ENCODE assay signal across 9 mouse cellular contexts in genomic region chr6:53954106-53954505, GRCm38 (mm10). TPM values are rescaled to one million over a fixed set of nuclear protein-coding genes. Genes with fewer than 3 reads are reported as not detected.
A peak's percentile ranks its signal among the peaks of the same experiment; 100 is the strongest.
DNase-seq lines count a peak whose midpoint lies in the region; ATAC-seq lines count a peak whose summit lies in the region.
"Had no signal": no experiment of that assay in that cellular context is flagged by ENCODE, and none has a peak within 500 bp of the region (broad histone marks: within the 10 kb centered on the region; RNA-seq: fewer than 3 reads in every experiment).

No protein-coding gene starts in this region.

- H3K4me1 ChIP-seq in midbrain, embryonic 14.5 days (ENCODE audit: control insufficient read depth, insufficient read depth, low read length), result no peaks in the 10 kb centered on the region
- peaks cover 9% of the 10 kb centered on the region; the same call in 1 of the 2 replicates for H3K4me1 ChIP-seq in midbrain, embryonic 13.5 days (replicated peaks)

- no peaks in the 10 kb centered on the region for H3K9me3 ChIP-seq in midbrain, embryonic 14.5 days (ENCODE audit: control insufficient read depth, low read length)
- H3K9me3 ChIP-seq in midbrain, embryonic 13.5 days, result no peaks in the 10 kb centered on the region

- no peak for ATAC-seq in midbrain, embryonic 14.5 days (ENCODE audit: low FRiP score, low TSS enrichment)
- ATAC-seq in midbrain, embryonic 13.5 days, result no peak
- peak; percentile 74 for ATAC-seq in common myeloid progenitor, adult 5-6 weeks (replicated peaks; ENCODE audit: low read depth, poor library complexity, severe bottlenecking)

- no peaks in the 10 kb centered on the region for H3K27me3 ChIP-seq in midbrain, embryonic 14.5 days (ENCODE audit: control insufficient read depth, insufficient read depth, low read length)
- 0 out of 2 replicates have a peak, but pooled peaks cover 5% of the 10 kb centered on the region for H3K27me3 ChIP-seq in midbrain, embryonic 13.5 days

- 57% methylated on average over 5 of the region's 5 CpGs for WGBS in midbrain, embryonic 14.5 days
- WGBS in midbrain, embryonic 13.5 days, result 58% methylated on average over 5 of the region's 5 CpGs

- H3K27ac ChIP-seq in midbrain, embryonic 14.5 days (replicated peaks; ENCODE audit: low read depth, low read length), result no peak overlapping the region
- H3K27ac ChIP-seq in midbrain, embryonic 13.5 days, result no peak overlapping the region

- no peak overlapping the region for H3K9ac ChIP-seq in midbrain, embryonic 14.5 days (replicated peaks; ENCODE audit: low read length)
- H3K9ac ChIP-seq in midbrain, embryonic 13.5 days (replicated peaks), result no peak overlapping the region

- no peaks in the 10 kb centered on the region for H3K36me3 ChIP-seq in midbrain, embryonic 14.5 days (ENCODE audit: control insufficient read depth, insufficient read depth, low read length)
- no peaks in the 10 kb centered on the region for H3K36me3 ChIP-seq in midbrain, embryonic 13.5 days

- no peak overlapping the region for H3K4me3 ChIP-seq in midbrain, embryonic 14.5 days (replicated peaks; ENCODE audit: low read depth, low read length)
- no peak overlapping the region for H3K4me3 ChIP-seq in midbrain, embryonic 13.5 days (replicated peaks)

- peak; percentile 56 for DNase-seq in midbrain, embryonic 14.5 days
- peak; percentile 71 for DNase-seq in heart, postnatal 4 days
- DNase-seq in layer of hippocampus, adult 9-11 months, result peak; percentile 57
- peak; percentile 87 for DNase-seq in lung, postnatal 36 days
- DNase-seq in thymus, postnatal 14 days, result no peak
- DNase-seq in spleen, postnatal 10 days (ENCODE audit: low spot score in 2 of 2), result no peak

- H3K4me2 ChIP-seq in midbrain, embryonic 14.5 days (ENCODE audit: low read length), result no peak overlapping the region
- no peak overlapping the region for H3K4me2 ChIP-seq in midbrain, embryonic 13.5 days (replicated peaks)

RNA-seq across cellular contexts. Expression of gene Cpvl, which starts 24.4 kb away (rescaled TPM):
- polyA plus RNA-seq in midbrain, embryonic 14.5 days (2014; fragmentation: Nextera tagmentation; extraction: Ambion mirVana), result 0.18 TPM in 1 of 2 replicates, not detected in the other
- 0.13 TPM in 1 of 2 replicates, not detected in the other for polyA plus RNA-seq in midbrain, embryonic 13.5 days (2015; fragmentation: Nextera tagmentation; extraction: Ambion mirVana)
- 0.09 TPM in 1 of 2 replicates, not detected in the other for total RNA-seq in common myeloid progenitor, adult 5-6 weeks (2017)
- total RNA-seq in heart, postnatal 4 days (2021), result not detected
- total RNA-seq: gastrocnemius, adult 8-10 months had no signal

Comparison
In these comparisons a context has a peak if more than half of its experiments do, and no peak if none do; other contexts are left out.
1. DNase-seq: peak in midbrain, embryonic 14.5 days (single experiment), heart, postnatal 4 days (single experiment), layer of hippocampus, adult 9-11 months (single experiment) and lung, postnatal 36 days (single experiment); none in thymus, postnatal 14 days (single experiment) and spleen, postnatal 10 days (0 of 2).